Mouse (Mus musculus) lung, adult 2 months (tissue): ENCODE data around the gene Gm28576.
"Not testable (repeated sequence)": the region's sequence is repeated elsewhere in the genome, so short reads cannot be mapped to it uniquely, and the experiment has no call there.

Experiments used
- CTCF ChIP-seq: fragments of 200-500 bp; IDR thresholded peaks from 2 replicates; pipeline ENCODE4 v1.5.1; 2011; ENCODE audit warnings: mild to moderate bottlenecking, low read length, control low read depth; ENCODE audit not compliant: insufficient read depth
- POLR2A ChIP-seq: fragments of 200-500 bp; IDR thresholded peaks from 2 replicates; pipeline ENCODE4 v1.6.1; 2011; ENCODE audit warnings: low read depth, mild to moderate bottlenecking, control low read depth, low read length, borderline replicate concordance; ENCODE audit errors: extremely low read depth

DNA sequence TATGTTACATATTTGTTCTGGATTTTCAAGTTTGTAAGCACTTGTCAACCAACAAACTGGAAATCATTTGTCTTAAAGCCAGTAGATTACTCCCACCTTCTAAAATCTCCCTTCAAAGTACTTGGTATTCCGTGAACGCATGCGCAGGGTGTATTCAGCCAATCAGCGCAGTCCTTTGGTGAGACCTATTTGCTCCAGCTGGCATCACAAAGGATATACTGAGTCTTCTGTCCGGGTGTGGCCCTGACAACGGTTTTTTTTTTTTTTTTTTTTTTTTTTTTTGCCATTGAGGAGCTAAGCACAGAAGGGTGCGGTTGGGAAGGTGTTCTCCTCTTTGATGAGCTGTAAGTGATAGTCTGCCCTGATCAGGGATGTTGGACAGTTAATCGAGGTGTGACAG lies at the start of gene Gm28576:
- TF ChIP-seq CTCF, POLR2A: not testable (repeated sequence)
